Mouse (Mus musculus) gastrocnemius, postnatal 10 days (tissue): ENCODE results near the gene Axin1. TPM values are rescaled to one million over a fixed set of nuclear protein-coding genes. Genes with fewer than 3 reads are reported as not detected.
"Not testable (repeated sequence)": the region's sequence is repeated elsewhere in the genome, so short reads cannot be mapped to it uniquely, and the experiment has no call there.

Source experiments
- DNase-seq: peaks from one replicate; pipeline ENCODE4 v3.0.0; 2021; ENCODE audit warnings: mixed read lengths
- total RNA-seq, 2 experiments: library from RNA; stranded (reverse); gene quantifications; 2 replicates each; pipeline ENCODE4 v1.2.3; 2021

Axin1 gene
- total RNA-seq, 2 experiments from 2014 or later = 19.3 to 23.1 TPM

DNA sequence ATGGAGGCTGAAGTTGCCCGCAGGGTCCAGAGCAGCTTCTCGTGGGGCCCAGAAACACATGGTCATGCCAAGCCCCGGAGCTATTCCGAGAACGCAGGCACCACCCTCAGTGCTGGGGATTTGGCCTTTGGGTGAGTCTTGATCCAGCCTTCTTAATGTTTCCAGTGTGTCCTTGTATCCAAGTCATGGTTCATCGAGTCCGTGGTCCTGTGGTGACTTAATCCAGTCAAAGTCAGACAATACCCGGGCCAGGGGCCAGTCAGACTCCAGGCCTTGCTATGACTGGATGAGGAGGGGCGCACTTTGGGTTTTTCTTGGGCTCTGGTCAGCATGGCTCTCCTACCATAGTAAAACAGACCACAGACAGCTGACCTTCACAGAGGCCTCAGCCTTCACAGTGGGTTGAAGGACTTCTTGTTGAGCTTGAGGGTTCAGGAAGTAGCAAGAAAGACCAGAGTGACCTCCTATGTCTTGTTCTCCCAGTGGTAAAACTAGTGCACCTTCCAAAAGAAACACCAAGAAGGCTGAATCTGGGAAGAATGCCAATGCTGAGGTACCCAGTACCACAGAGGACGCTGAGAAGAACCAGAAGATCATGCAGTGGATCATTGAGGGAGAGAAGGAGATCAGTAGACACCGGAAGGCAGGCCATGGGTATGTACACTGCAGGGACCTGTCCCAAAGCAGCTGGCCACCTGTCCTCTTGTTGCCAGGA lies 49.8 kb downstream of the Axin1 start:
- DNase-seq = no peak

GRCm38 (mm10) chr17:26191486-26191885 lies 53.0 kb downstream of the Axin1 start:
- DNase-seq = not testable (repeated sequence)

- DNase-seq = no peak
Observed at GRCm38 (mm10) chr17:26192481-26193190, 54.1 kb downstream of the Axin1 start.

- no peak for DNase-seq
Observed at GRCm38 (mm10) chr17:26198892-26199291, 60.4 kb downstream of the Axin1 start, which contains the start of gene Pdia2. Gene Pdia2, minus strand, starts transcription at chr17:26199087.

DNA sequence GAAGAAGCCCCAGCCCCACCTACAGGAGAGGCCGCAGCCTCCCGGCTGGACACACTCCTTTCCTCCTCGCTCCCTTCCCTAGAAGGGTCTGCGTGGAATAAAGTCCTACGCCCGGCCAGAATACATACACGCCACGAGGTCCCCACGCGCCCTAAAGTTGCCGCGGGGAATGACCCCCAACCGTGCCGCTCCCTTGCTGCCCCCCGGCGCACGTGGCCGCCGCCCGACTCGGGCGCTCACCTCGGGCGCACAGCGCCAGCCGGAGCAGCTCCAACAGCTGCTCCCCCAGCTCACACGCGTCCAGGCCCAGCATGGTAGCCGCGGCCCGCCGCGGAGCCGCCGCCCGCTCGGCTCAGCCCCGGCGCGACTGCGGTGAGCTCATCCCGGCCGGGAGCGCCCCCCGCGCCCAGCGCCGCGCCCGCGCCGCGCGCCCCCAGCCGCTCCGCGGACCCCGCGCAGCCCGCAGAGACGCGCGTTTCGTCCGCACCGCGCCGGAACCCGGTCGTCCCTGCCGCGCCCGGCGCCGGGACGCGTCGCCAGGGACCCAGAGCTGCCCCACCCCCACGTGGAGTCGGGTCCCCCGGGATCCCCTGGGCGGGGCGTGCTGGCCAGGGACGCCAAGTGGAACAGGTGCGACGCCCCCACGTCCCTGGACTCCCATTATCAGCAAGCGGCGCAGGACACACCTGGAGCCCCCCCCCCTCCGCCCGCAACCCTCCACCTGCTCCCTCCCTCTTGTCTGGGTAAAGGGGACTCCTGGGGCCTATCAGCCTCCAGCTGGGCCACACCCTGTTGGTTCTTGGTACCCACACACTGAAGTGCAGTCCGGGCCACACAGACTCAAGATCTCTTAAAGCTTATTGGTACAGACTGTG lies 62.6 kb downstream of the Axin1 start:
- DNase-seq = peak; percentile 38

DNA sequence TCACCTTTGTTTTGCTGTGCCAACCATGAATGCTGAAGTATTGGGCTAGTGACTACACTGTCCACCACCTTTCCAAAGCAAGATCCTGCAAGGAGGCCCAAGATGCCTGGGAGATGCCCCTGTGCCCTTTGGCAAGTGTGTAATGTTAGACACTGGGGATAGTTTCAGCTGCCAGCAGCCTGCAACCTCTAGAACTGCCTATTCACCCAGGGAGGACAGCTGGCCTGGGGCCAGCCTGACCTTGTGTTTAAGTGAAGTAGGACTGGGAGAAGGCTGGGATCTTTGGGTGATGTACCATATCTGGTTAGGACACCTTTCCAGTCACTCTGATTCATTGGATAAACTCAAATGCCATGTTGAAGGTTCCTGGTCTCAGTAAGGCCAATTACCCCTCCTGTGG lies 63.5 kb downstream of the Axin1 start:
- DNase-seq = no peak

DNA sequence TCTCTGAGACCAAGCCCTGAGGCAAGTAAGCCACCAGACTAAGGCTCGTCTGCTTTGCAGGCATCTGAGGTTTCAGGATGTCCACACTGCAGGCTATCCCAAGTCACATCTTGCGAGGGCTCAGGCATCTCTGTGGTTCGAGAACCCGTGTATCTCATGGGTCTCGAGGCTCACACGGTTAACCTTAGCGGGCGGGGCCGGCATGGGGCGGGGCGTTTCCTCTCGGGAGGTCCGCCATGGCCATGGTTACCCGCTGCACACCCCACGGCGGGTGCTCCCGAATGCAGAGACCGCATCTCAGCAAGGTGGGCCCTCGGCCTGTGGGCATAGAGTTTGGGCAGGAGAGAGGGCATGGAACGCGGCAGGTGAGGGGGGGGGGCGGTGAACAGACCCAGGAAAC lies 64.2 kb downstream of the Axin1 start, which contains the start of gene Rgs11:
Gene Rgs11 (plus strand): TSS at position 215 of the 400 bp plus-strand sequence.
- peak; percentile 48 for DNase-seq

DNA sequence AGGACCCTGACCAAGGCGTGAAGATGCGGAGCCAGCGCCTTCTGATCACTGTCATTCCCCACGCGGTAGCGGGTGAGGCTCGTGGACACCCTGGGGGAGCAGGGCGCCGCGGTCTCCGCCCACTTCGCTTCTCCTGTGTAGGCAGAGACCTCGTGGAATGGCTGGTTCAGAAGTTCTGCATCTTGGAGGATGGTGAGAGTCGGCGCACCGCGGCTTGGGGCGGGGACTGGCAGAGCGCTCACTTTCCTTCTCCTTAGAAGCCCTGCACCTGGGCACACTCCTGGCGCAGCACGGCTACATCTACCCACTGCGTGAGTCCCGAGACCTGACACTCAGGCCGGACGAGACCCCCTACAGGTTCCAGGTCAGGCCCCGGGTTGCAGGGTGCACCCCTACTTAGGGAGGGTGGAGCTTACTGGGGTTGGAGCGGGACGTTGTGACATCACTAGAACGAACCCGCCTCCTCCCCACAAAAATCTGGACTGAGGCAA lies 64.9 kb downstream of the Axin1 start:
- no peak for DNase-seq

DNA sequence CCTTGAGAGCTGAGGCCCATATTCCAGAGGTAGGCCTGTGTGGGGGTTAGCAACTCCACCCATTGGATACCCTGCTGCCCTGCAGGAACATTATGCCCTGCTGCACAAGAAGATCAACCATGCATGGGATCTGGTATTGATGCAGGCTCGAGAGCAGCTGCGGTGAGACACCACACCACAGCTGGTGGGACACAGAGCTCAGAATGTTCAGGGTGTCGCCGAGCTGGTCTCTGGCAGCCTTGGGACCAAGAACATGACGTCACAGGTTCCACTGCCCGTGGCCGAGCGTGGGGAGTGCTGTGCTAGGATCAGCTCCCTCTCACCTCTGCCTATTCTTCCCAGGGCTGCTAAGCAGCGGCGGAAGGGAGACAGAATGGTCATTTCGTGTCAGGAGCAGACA lies 66.3 kb downstream of the Axin1 start:
- no peak for DNase-seq

DNA sequence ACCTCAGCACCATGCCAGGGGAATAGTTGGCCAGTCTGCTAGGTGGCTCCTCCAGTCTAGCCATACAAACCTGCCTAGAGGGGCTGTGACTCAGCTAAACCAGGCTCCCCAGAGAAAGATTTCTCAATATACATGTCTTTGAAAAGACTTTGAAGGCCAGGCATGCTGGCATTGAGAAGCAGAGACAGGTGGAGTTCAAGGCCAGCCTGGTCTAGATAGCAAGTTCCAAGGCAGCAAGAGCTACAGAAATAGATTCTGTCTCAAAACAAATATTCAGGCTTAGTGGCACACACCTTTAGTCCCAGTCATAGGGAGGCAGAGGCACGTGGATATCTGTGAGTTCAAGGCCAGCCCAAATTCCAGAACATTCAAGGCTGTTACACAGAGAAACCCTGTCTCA lies 67.9 kb downstream of the Axin1 start:
- DNase-seq = no peak

DNA sequence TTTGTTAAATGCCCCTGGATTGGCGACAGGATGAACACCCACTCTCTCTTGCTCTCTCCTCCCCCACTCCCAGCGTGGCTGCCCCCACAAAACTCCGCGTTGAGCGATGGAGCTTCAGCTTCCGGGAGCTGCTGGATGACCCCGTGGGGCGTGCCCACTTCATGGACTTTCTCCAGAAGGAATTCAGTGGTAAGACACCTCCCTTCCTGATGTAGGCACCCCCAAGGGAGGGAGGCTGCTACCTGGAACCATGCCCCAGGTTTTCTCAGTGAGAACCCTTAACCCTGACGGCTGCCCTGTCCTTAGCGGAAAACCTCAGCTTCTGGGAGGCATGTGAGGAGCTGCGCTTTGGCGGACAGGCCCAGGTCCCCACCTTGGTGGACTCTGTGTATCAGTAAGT lies 69.2 kb downstream of the Axin1 start, which contains the start of gene Arhgdig:
Gene Arhgdig (minus strand): TSS at position 101 of the 400 bp plus-strand sequence.
- no peak for DNase-seq

- no peak for DNase-seq
Observed at GRCm38 (mm10) chr17:26212241-26212640, 73.8 kb downstream of the Axin1 start.

- DNase-seq = no peak
Observed at GRCm38 (mm10) chr17:26212681-26213080, 74.2 kb downstream of the Axin1 start.

GRCm38 (mm10) chr17:26221508-26221907 lies 83.0 kb downstream of the Axin1 start:
- no peak for DNase-seq

- no peak for DNase-seq
Observed at GRCm38 (mm10) chr17:26225150-26225549, 86.7 kb downstream of the Axin1 start.

DNA sequence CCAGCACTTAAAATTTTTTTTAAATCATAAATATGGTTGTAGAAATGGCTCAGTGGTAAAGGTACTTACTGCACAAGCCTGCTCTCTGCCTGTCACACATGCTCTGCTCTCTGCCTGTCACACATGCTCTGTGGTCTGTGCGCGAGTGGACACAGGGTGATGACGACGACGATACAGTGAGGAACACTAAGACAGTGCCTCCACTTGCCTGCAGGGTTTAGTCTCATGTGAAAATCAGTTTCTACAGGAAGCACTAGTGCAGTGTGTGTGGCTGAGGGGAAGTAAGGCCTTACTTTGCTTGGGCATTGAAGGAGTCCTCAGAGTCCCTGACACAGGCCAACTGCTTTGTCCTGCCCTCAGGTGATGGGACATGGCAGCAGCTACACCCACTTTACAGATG lies 91.3 kb downstream of the Axin1 start:
- no peak for DNase-seq

- DNase-seq = no peak
Observed at GRCm38 (mm10) chr17:26231156-26231555, 92.7 kb downstream of the Axin1 start.

DNA sequence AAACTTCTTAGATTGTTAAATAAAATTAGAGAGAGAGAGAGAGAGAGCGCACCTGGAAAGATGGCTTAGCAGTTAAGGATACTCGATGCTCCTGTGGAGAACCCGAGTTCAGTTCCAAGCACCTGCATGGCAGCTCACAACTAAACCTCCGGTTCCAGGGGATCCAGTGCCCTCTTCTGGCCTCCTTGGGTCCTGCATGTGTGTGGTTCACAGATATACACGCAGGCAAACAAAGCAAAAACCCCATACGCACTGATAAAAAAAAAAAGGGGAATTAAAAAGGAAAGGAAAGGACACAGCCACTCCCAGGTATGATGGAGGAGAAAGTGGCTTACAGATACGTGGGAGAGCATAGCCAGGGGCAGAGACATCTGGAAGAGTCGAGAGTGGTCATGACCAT lies 94.4 kb downstream of the Axin1 start:
- DNase-seq = no peak

GRCm38 (mm10) chr17:26234386-26234785 lies 95.9 kb downstream of the Axin1 start:
- no peak for DNase-seq

DNA sequence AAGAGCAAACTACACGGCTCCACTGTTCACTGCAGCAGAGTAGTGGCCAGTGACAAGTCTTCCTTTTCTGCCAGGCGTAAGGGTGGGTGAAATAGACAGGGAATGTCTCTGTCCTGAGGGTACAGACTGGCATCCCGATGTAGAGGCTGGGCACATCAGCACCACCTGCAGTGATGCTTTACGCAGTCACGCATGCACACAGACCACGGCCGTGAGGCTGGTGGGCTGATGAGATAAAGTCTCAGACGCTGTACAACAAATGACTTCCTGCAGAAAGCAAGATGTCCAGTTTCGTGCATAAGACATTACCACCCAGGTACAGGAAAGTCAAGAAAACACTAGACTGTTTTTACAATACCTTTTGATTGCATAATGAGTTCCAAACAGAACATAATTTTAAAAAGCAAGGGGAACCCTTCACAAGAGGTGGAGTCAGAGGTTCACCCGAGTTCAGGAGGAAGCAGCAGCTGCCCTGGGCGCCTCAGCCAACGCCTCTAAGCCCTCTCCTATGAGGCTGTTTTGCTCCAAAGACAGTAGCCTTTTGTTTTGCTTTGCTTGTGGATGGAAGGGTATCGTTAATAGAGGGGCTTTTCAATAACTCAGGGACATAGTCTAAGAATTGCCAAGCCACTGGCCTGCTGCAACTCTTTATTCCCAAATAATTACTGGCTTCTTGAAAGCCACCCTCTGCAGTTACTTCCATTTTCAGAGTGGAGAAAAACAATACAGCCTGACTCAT lies 96.8 kb downstream of the Axin1 start:
- DNase-seq = no peak

DNA sequence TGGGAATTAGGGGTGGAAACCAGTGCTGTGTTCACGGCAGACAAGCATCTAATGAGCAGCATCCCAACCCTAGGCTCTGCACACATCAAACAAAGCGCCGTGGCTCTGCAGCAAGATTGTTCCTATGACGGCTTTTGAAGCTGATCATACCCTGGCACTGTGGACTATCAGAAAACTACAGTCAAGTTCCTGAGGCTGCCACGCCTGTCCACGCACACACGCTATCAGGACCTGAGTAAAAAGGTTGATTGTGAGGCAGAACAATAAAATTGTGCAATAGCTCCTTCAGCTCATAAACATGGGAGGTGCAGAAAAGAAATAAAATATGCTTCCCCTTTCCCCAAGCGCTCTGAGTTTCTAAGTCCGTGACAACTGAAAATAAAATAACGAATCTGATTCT lies 99.2 kb downstream of the Axin1 start:
- no peak for DNase-seq

DNA sequence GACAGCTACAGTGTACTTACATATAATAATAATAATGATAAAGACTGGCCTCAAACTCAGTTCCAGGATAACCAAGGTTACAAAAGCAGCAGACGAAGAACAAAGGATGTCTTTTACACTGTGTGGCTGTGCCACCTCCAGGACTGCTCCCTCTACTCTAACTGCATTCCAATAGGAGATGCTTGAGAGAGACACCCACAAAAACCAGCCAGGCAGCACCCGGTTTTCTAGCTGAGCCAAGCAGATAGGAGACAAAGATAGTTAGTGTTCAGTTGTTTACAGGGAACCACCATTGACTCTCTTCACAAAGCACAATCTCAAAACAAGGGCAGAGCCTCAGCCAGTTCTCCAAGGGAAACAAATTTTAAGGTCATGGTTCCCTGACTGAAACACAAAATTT lies 101.1 kb downstream of the Axin1 start:
- no peak for DNase-seq
